Mouse (Mus musculus) left cerebral cortex, adult 2 months (tissue): ENCODE measurements around the gene Gm1979. TPM values are rescaled to one million over a fixed set of nuclear protein-coding genes. Genes with fewer than 3 reads are reported as not detected.
"Not testable (repeated sequence)": the region's sequence is repeated elsewhere in the genome, so short reads cannot be mapped to it uniquely, and the experiment has no call there.

Experiments used
- DNase-seq, 2 experiments: peaks; one replicate each; pipeline ENCODE4 v3.0.0; 2021 to 2022; ENCODE audit warnings: low spot score in 2 of 2, mixed read lengths in 1 of 2; ENCODE audit errors: extremely low spot score in 1 of 2
- H3K27ac ChIP-seq: fragments of 200-600 bp; 2 replicates; pipeline ENCODE4 v1.8.1; 2022
- H3K4me3 ChIP-seq: fragments of 200-600 bp; 2 replicates; pipeline ENCODE4 v1.8.1; 2022
- intact Hi-C: fragments of 180-260 bp; cut with DNase I; formaldehyde crosslinking; loops from one replicate; pipeline ENCODE4 v1.15.1; 2025
- long read RNA-seq, 2 experiments: library from polyadenylated mRNA; stranded (forward); transcript quantifications; one replicate each; pipeline ENCODE4 v2.0.0; 2021; ENCODE audit warnings: borderline mapping rate in 2 of 2
- total RNA-seq, 2 experiments: library from RNA; stranded (reverse); gene quantifications; 2 replicates each; pipeline ENCODE4 v1.2.3; 2021

Gene Gm1979
- not detected for total RNA-seq
- long read RNA-seq, experiment 1 = 0 reads
- long read RNA-seq, experiment 2 = 0 reads

DNA sequence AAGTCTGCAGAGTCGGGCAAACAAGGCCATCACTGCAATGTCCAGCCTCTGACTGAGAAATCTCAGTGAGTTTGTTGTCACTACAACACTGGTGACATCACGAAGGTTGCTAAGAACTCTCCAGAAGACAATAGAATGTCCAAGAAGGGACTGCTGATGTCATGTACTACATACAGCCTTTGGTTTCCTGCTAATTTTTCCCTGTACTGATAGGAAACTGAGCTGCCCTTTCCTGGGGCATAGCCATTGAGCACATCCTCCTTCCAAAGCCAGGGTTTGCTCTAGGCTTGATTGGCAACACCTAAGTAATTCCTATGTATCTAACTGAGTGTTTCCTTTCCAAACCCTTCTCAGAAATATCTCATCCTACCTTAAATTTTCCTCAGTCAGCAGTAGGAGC lies at the start of gene Gm1979:
Gene Gm1979 (minus strand): TSS at position 101 of the 400 bp plus-strand sequence.
- H3K27ac ChIP-seq, DNase-seq, intact Hi-C loops, H3K4me3 ChIP-seq: not testable (repeated sequence)

- H3K27ac ChIP-seq, intact Hi-C loops, DNase-seq, H3K4me3 ChIP-seq: not testable (repeated sequence)
Measured at GRCm38 (mm10) chr5:26039458-26039857, 34.9 kb upstream of the Gm1979 start, which contains the start of gene Speer4a. Gene Speer4a, minus strand, starts transcription at chr5:26039558.

- intact Hi-C loops, H3K27ac ChIP-seq, H3K4me3 ChIP-seq, DNase-seq: not testable (repeated sequence)
Measured at GRCm38 (mm10) chr5:26022816-26023215, 18.2 kb upstream of the Gm1979 start, which contains the start of gene Gm5862. Gene Gm5862, minus strand, starts transcription at chr5:26022916.

- H3K4me3 ChIP-seq, H3K27ac ChIP-seq, intact Hi-C loops, DNase-seq: not testable (repeated sequence)
Measured at GRCm38 (mm10) chr5:26007697-26008096, 3.1 kb upstream of the Gm1979 start.

DNA sequence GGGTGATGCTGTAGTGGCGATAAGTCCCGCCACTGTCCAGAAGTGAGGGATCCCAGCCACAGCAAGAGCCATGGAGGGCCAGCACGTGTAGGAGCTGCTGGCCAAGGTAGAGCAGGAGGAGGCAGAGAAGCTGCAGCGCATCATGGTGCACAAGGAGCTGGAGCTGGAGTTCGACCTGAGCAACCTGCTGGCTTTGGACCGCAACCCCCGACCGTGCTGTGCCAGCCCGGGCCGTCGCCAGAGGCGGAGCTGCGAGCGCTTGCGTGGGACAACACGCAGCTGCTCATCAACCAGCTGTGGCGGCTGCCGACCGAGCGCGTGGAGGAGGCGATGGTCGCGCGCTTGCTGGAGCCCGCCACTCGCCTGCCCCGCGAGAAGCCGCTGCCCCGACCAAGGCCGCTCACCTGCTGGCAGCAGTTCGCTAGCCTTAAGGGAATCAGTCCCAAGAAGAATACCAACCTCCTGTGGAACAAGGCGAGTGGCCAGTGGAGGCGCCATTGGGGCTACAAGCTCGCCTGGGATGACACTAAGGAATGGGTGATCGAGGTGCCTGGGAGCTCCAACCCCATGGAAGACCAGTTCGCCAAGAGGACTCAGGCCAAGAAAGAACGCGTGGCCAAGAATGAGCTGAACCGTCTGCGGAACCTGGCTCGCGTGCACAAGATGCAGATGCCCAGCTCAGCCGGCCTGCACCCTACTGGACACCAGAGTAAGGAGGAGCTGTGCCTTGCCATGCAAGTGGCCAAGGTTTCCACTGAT lies 2.5 kb upstream of the Gm1979 start:
- peak; percentile 12 to 14 for DNase-seq
- H3K27ac ChIP-seq, intact Hi-C loops: not testable (repeated sequence)

DNA sequence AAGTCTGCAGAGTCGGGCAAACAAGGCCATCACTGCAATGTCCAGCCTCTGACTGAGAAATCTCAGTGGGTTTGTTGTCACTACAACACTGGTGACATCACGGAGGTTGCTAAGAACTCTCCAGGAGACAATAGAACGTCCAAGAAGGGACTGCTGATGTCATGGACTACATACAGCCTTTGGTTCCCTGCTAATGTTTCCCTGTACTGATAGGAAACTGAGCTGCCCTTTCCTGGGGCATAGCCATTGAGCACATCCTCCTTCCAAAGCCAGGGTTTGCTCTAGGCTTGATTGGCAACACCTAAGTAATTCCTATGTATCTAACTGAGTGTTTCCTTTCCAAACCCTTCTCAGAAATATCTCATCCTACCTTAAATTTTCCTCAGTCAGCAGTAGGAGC lies 16.0 kb downstream of the Gm1979 start, which contains the start of gene Gm21698:
Gene Gm21698 (minus strand): TSS at position 101 of the 400 bp plus-strand sequence.
- intact Hi-C loops, DNase-seq: not testable (repeated sequence)

More for the DNA sequence above, 2.5 kb upstream of the Gm1979 start:
- peak overlapping the region; percentile 21; the same call in 1 of the 2 replicates for H3K4me3 ChIP-seq

DNA sequence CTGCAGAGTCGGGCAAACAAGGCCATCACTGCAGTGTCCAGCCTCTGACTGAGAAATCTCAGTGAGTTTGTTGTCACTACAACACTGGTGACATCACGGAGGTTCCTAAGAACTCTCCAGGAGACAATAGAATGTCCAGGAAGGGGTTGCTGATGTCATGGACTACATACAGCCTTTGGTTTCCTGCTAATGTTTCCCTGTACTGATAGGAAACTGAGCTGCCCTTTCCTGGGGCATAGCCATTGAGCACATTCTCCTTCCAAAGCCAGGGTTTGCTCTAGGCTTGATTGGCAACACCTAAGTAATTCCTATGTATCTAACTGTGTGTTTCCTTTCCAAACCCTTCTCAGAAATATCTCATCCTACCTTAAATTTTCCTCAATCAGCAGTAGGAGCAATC lies 32.0 kb downstream of the Gm1979 start, which contains the start of gene Gm21680:
Gene Gm21680 (minus strand): TSS at position 101 of the 400 bp plus-strand sequence.
- H3K27ac ChIP-seq, DNase-seq, H3K4me3 ChIP-seq, intact Hi-C loops: not testable (repeated sequence)

More for the DNA sequence above, 16.0 kb downstream of the Gm1979 start, which contains the start of gene Gm21698:
- not testable (repeated sequence) for H3K27ac ChIP-seq, H3K4me3 ChIP-seq

- H3K4me3 ChIP-seq, DNase-seq, intact Hi-C loops, H3K27ac ChIP-seq: not testable (repeated sequence)
Measured at GRCm38 (mm10) chr5:25957050-25957449, 47.5 kb downstream of the Gm1979 start.

DNA sequence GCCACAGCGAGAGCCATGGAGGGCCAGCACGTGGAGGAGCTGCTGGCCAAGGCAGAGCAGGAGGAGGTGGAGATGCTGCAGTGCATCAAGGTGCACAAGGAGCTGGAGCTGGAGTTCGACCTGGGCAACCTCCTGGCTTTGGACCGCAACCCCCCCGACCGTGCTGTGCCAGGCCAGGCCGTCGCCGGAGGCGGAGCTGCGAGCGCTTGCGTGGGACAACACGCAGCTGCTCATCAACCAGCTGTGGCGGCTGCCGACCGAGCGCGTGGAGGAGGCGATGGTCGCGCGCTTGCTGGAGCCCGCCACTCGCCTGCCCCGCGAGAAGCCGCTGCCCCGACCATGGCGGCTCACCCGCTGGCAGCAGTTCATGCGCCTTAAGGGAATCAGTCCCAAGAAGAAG lies 48.0 kb downstream of the Gm1979 start:
- not testable (repeated sequence) for H3K4me3 ChIP-seq
- DNase-seq = peak in 1 of 2 experiments; percentile 10

GRCm38 (mm10) chr5:25954317-25954716 lies 50.3 kb downstream of the Gm1979 start, which contains the start of gene Gm21671:
Gene Gm21671, minus strand, starts transcription at chr5:25954417.
- DNase-seq, H3K27ac ChIP-seq, intact Hi-C loops, H3K4me3 ChIP-seq: not testable (repeated sequence)

More for the DNA sequence above, 48.0 kb downstream of the Gm1979 start:
- H3K27ac ChIP-seq, intact Hi-C loops: not testable (repeated sequence)

Other genes starting within 250 kb of the Gm1979 start
- gene Actr3b, start 244.8 kb downstream of the Gm1979 start, total RNA-seq = 100 to 1,000 TPM; 110 to 123 TPM
- not detected for gene Gm21663, start 62.4 kb downstream of the Gm1979 start, total RNA-seq
- not detected for gene Gm21671, start 50.4 kb downstream of the Gm1979 start, total RNA-seq
- not detected for gene Gm21680, start 32.1 kb downstream of the Gm1979 start, total RNA-seq
- gene Gm21698, start 16.1 kb downstream of the Gm1979 start, total RNA-seq = not detected
- gene Gm5862, start 18.1 kb upstream of the Gm1979 start, total RNA-seq = not detected
- not detected for gene Speer4a, start 34.8 kb upstream of the Gm1979 start, total RNA-seq
- not detected for gene Gm7347, start 53.8 kb upstream of the Gm1979 start, total RNA-seq
- gene Gm10471, start 84.5 kb upstream of the Gm1979 start, total RNA-seq = not detected
- not detected for gene 5031410I06Rik, start 100.6 kb upstream of the Gm1979 start, total RNA-seq
- gene Gm10220, start 116.6 kb upstream of the Gm1979 start, total RNA-seq = not detected